Mouse (Mus musculus) MEL (cell line): ENCODE data around the gene Gpr180.
A peak's percentile ranks its signal among the peaks of the same experiment; 100 is the strongest.

Source experiments
- CHD1 ChIP-seq: IDR thresholded peaks from 2 replicates; pipeline ENCODE4 v1.6.1; 2012; ENCODE audit warnings: low read depth, mild to moderate bottlenecking, inconsistent platforms, low read length, improper control_type of control experiment
- CTCF ChIP-seq, 3 experiments: IDR thresholded peaks in 2 of 3; conservative IDR thresholded peaks in 1 of 3; 2 replicates each; pipeline ENCODE4 v1.5.1; 2011 to 2012; ENCODE audit warnings: low read length in 3 of 3, low read depth in 2 of 3, mild to moderate bottlenecking in 2 of 3, improper control_type of control experiment in 1 of 3, inconsistent platforms in 1 of 3, mixed read lengths in 1 of 3, moderate library complexity in 1 of 3; ENCODE audit not compliant: control insufficient read depth in 1 of 3, insufficient read depth in 1 of 3, poor library complexity in 1 of 3, severe bottlenecking in 1 of 3
- EP300 ChIP-seq, 2 experiments: IDR thresholded peaks; 2 replicates each; pipeline ENCODE4 v1.6.1; 2011; ENCODE audit warnings: improper control_type of control experiment in 2 of 2, low read length in 2 of 2, low read depth in 1 of 2, mild to moderate bottlenecking in 1 of 2
- GATA1 ChIP-seq: IDR thresholded peaks from 2 replicates; pipeline ENCODE4 v1.6.1; 2011; ENCODE audit warnings: low read depth, low read length, improper control_type of control experiment
- MAZ ChIP-seq: IDR thresholded peaks from 2 replicates; pipeline ENCODE4 v1.6.1; 2012; ENCODE audit warnings: low read depth, mild to moderate bottlenecking, inconsistent platforms, low read length, improper control_type of control experiment
- MYC ChIP-seq: IDR thresholded peaks from 2 replicates; pipeline ENCODE4 v1.6.1; 2011; ENCODE audit warnings: low read depth, mild to moderate bottlenecking, low read length, improper control_type of control experiment, moderate library complexity
- POLR2A ChIP-seq, 2 experiments: IDR thresholded peaks; 2 replicates each; pipeline ENCODE4 v1.6.1; 2011 to 2012; ENCODE audit warnings: low read length in 2 of 2, mild to moderate bottlenecking in 2 of 2, control low read depth in 1 of 2, improper control_type of control experiment in 1 of 2, low read depth in 1 of 2, moderate library complexity in 1 of 2; ENCODE audit not compliant: control insufficient read depth in 1 of 2, insufficient read depth in 1 of 2, poor library complexity in 1 of 2
- POLR2AphosphoS5 ChIP-seq: IDR thresholded peaks from 2 replicates; pipeline ENCODE4 v1.6.1; 2012; ENCODE audit warnings: low read depth, borderline replicate concordance, mild to moderate bottlenecking, inconsistent platforms, low read length, moderate library complexity, mixed read lengths
- SIN3A ChIP-seq: IDR thresholded peaks from 2 replicates; pipeline ENCODE4 v1.6.1; 2012; ENCODE audit warnings: low read length, improper control_type of control experiment, inconsistent platforms
- TAL1 ChIP-seq: IDR thresholded peaks from 2 replicates; pipeline ENCODE4 v1.6.1; 2012; ENCODE audit warnings: mild to moderate bottlenecking, inconsistent platforms, low read length, moderate library complexity, mixed read lengths
- UBTF ChIP-seq: IDR thresholded peaks from 2 replicates; pipeline ENCODE4 v1.6.1; 2012; ENCODE audit warnings: low read depth, mild to moderate bottlenecking, inconsistent platforms, low read length, improper control_type of control experiment, moderate library complexity, borderline replicate concordance; ENCODE audit not compliant: insufficient read depth
- USF1 ChIP-seq: IDR thresholded peaks from 2 replicates; pipeline ENCODE4 v1.6.1; 2014; ENCODE audit warnings: low read depth, mild to moderate bottlenecking, inconsistent platforms, low read length, improper control_type of control experiment, moderate library complexity
- ZC3H11A ChIP-seq: IDR thresholded peaks from 2 replicates; pipeline ENCODE4 v1.6.1; 2012; ENCODE audit warnings: low read depth, mild to moderate bottlenecking, inconsistent platforms, low read length, improper control_type of control experiment
- ZNF384 ChIP-seq: IDR thresholded peaks from 2 replicates; pipeline ENCODE4 v1.6.1; 2012; ENCODE audit warnings: low read depth, mild to moderate bottlenecking, inconsistent platforms, low read length, improper control_type of control experiment

GRCm38 (mm10) chr14:118157146-118157545, 20.2 kb downstream of the Gpr180 start:
- TF ChIP-seq EP300 (IDR thresholded peaks at IDR 0.05; ENCODE audit: low read depth in 1 of 2, low read length in 2 of 2): no peak
- no peak for TF ChIP-seq TAL1
- TF ChIP-seq MAZ: no peak
- no peak for TF ChIP-seq UBTF
- peak; percentile 26; the same call in 1 of the 2 replicates for TF ChIP-seq ZC3H11A
- no peak for TF ChIP-seq GATA1
- TF ChIP-seq CTCF (IDR thresholded peaks at IDR 0.05 in 2 of 3, conservative IDR thresholded peaks at IDR 0.05 in 1 of 3; ENCODE audit: control insufficient read depth in 1 of 3, insufficient read depth in 1 of 3, low read depth in 2 of 3, low read length in 3 of 3, poor library complexity in 1 of 3, severe bottlenecking in 1 of 3): peak; percentile 74 to 84 (median 81)
- TF ChIP-seq POLR2AphosphoS5: no peak
- TF ChIP-seq ZNF384: no peak
- no peak for TF ChIP-seq CHD1
- TF ChIP-seq POLR2A (IDR thresholded peaks at IDR 0.05; ENCODE audit: control insufficient read depth in 1 of 2, insufficient read depth in 1 of 2, low read depth in 1 of 2, low read length in 2 of 2, poor library complexity in 1 of 2): no peak
- TF ChIP-seq USF1: no peak
- no peak for TF ChIP-seq MYC
- no peak for TF ChIP-seq SIN3A
